Mouse (Mus musculus) heart, embryonic 15.5 days (tissue): ENCODE data around the gene Zswim1. TPM values are rescaled to one million over a fixed set of nuclear protein-coding genes. Genes with fewer than 3 reads are reported as not detected.
"Not testable (repeated sequence)": the region's sequence is repeated elsewhere in the genome, so short reads cannot be mapped to it uniquely, and the experiment has no call there.

Experiments used
- ATAC-seq: fragments of 200-750 bp; cut with Nextera tagmentation; replicated peaks from 2 replicates; pipeline ENCODE4 v1.8.0; 2017; ENCODE audit warnings: low read depth, moderate TSS enrichment; ENCODE audit not compliant: insufficient number of reproducible peaks, insufficient read depth, low FRiP score
- H3K27ac ChIP-seq: fragments of 300-500 bp; sonication (generic); 2 replicates; pipeline ENCODE4 v1.5.1; 2015; ENCODE audit warnings: mild to moderate bottlenecking, inconsistent platforms
- H3K27me3 ChIP-seq: fragments of 300-500 bp; sonication (generic); 2 replicates; pipeline ENCODE4 v1.6.1; 2015; ENCODE audit warnings: inconsistent platforms
- H3K36me3 ChIP-seq: fragments of 300-500 bp; sonication (generic); 2 replicates; pipeline ENCODE4 v1.6.1; 2015; ENCODE audit warnings: mild to moderate bottlenecking, inconsistent platforms
- H3K4me1 ChIP-seq: fragments of 300-500 bp; sonication (generic); replicated peaks from 2 replicates; pipeline ENCODE4 v1.6.1; 2015; ENCODE audit warnings: inconsistent platforms
- H3K4me2 ChIP-seq: fragments of 300-500 bp; sonication (generic); 2 replicates; pipeline ENCODE4 v1.6.1; 2015; ENCODE audit warnings: inconsistent platforms, mild to moderate bottlenecking, moderate library complexity
- H3K4me3 ChIP-seq: fragments of 300-500 bp; sonication (generic); 2 replicates; pipeline ENCODE4 v1.5.1; 2015; ENCODE audit warnings: mild to moderate bottlenecking, inconsistent platforms
- H3K9ac ChIP-seq: fragments of 300-500 bp; sonication (generic); 2 replicates; pipeline ENCODE4 v1.6.1; 2015; ENCODE audit warnings: mild to moderate bottlenecking, inconsistent platforms
- H3K9me3 ChIP-seq: fragments of 300-500 bp; sonication (generic); replicated peaks from 2 replicates; pipeline ENCODE4 v1.6.1; 2016; ENCODE audit warnings: inconsistent platforms
- WGBS: fragments of 180-500 bp; shearing (Covaris S2); methylation state at CpG from one replicate; pipeline ENCODE4 v1.1.7; 2015; ENCODE audit warnings: mixed read lengths; 5-methylcytosine and 5-hydroxymethylcytosine counted together
- polyA plus RNA-seq: library from polyadenylated mRNA; unstranded; fragments of >200 nt; fragmentation: Nextera tagmentation; extraction: Ambion mirVana; gene quantifications from 2 replicates; pipeline ENCODE4 v1.2.1, GENCODE M21; 2015

Gene Zswim1
- polyA plus RNA-seq, 1 experiment from 2014 or later: 8.1 TPM

- Histone ChIP-seq H3K27me3 (no peaks in the 10 kb centered on the region), H3K9ac (no peak overlapping the region), H3K36me3 (peaks cover 61% of the 10 kb centered on the region), H3K9me3 (no peaks in the 10 kb centered on the region), H3K4me1 (peaks cover 21% of the 10 kb centered on the region), H3K4me3 (no peak overlapping the region), H3K27ac (peak overlapping the region; percentile 76), H3K4me2 (no peak overlapping the region)
- ATAC-seq: no peak
- WGBS: 34% methylated on average over 3 of the region's 3 CpGs
Observed at GRCm38 (mm10) chr2:164793236-164793635, 29.2 kb upstream of the Zswim1 start.

GRCm38 (mm10) chr2:164793772-164794171 lies 28.7 kb upstream of the Zswim1 start:
- Histone ChIP-seq H3K4me3 (no peak overlapping the region), H3K4me1 (peaks cover 16% of the 10 kb centered on the region), H3K9ac (no peak overlapping the region), H3K36me3 (peaks cover 61% of the 10 kb centered on the region), H3K9me3 (no peaks in the 10 kb centered on the region), H3K4me2 (no peak overlapping the region), H3K27ac (peak overlapping the region; percentile 76), H3K27me3 (no peaks in the 10 kb centered on the region)
- ATAC-seq: no peak
- 76% methylated on average over 2 of the region's 2 CpGs for WGBS

- H3K27ac ChIP-seq: peak overlapping the region; percentile 76
- H3K9ac ChIP-seq: no peak overlapping the region
- peaks cover 66% of the 10 kb centered on the region for H3K36me3 ChIP-seq
- H3K27me3 ChIP-seq: no peaks in the 10 kb centered on the region
- no peak overlapping the region for H3K4me3 ChIP-seq
- ATAC-seq: peak; percentile 48
- peaks cover 16% of the 10 kb centered on the region for H3K4me1 ChIP-seq
- H3K4me2 ChIP-seq: no peak overlapping the region
- no peaks in the 10 kb centered on the region for H3K9me3 ChIP-seq
- WGBS: 26% methylated on average over 5 of the region's 5 CpGs
Observed at GRCm38 (mm10) chr2:164794293-164794692, 28.2 kb upstream of the Zswim1 start.

- Histone ChIP-seq H3K4me1 (peaks cover 16% of the 10 kb centered on the region), H3K4me3 (no peak overlapping the region), H3K4me2 (no peak overlapping the region), H3K9ac (no peak overlapping the region), H3K27me3 (no peaks in the 10 kb centered on the region), H3K27ac (no peak overlapping the region), H3K36me3 (peaks cover 65% of the 10 kb centered on the region), H3K9me3 (no peaks in the 10 kb centered on the region)
- no peak for ATAC-seq
- WGBS: 73% methylated on average over 4 of the region's 4 CpGs
Observed at GRCm38 (mm10) chr2:164795868-164796267, 26.6 kb upstream of the Zswim1 start.

GRCm38 (mm10) chr2:164798554-164798953 lies 23.9 kb upstream of the Zswim1 start:
- H3K27ac ChIP-seq, H3K4me2 ChIP-seq, H3K9ac ChIP-seq, H3K9me3 ChIP-seq, ATAC-seq, H3K27me3 ChIP-seq, H3K4me3 ChIP-seq: not testable (repeated sequence)
- peaks cover 14% of the 10 kb centered on the region for H3K4me1 ChIP-seq
- WGBS: 79% methylated on average over 6 of the region's 6 CpGs
- peaks cover 58% of the 10 kb centered on the region; the same call in 1 of the 2 replicates for H3K36me3 ChIP-seq

- 87% methylated on average over 13 of the region's 13 CpGs for WGBS
- Histone ChIP-seq H3K36me3 (peaks cover 51% of the 10 kb centered on the region; the same call in 1 of the 2 replicates), H3K4me2 (no peak overlapping the region), H3K4me3 (no peak overlapping the region), H3K9ac (no peak overlapping the region), H3K27me3 (no peaks in the 10 kb centered on the region), H3K4me1 (peaks cover 17% of the 10 kb centered on the region), H3K27ac (no peak overlapping the region), H3K9me3 (no peaks in the 10 kb centered on the region)
- ATAC-seq: no peak
Observed at GRCm38 (mm10) chr2:164800252-164801004, 22.1 kb upstream of the Zswim1 start.

GRCm38 (mm10) chr2:164803201-164803920 lies 19.1 kb upstream of the Zswim1 start:
- ATAC-seq: no peak
- Histone ChIP-seq H3K27ac (no peak overlapping the region), H3K27me3 (no peaks in the 10 kb centered on the region), H3K9me3 (no peaks in the 10 kb centered on the region), H3K4me3 (peak overlapping the region; percentile 91), H3K9ac (peak overlapping the region; percentile 77), H3K4me1 (peaks cover 24% of the 10 kb centered on the region), H3K36me3 (peaks cover 34% of the 10 kb centered on the region; the same call in 1 of the 2 replicates), H3K4me2 (peak overlapping the region; percentile 74)
- 87% methylated on average over 16 of the region's 16 CpGs for WGBS

- 56% methylated on average over 1 of the region's 1 CpGs for WGBS
- peak overlapping the region; percentile 74 for H3K4me2 ChIP-seq
- peak overlapping the region; percentile 77 for H3K9ac ChIP-seq
- H3K9me3 ChIP-seq: no peaks in the 10 kb centered on the region
- ATAC-seq: no peak
- H3K4me3 ChIP-seq: peak overlapping the region; percentile 91
- H3K27ac ChIP-seq: no peak overlapping the region
- no peaks in the 10 kb centered on the region for H3K27me3 ChIP-seq
- peaks cover 24% of the 10 kb centered on the region for H3K4me1 ChIP-seq
- peaks cover 33% of the 10 kb centered on the region; the same call in 1 of the 2 replicates for H3K36me3 ChIP-seq
Observed at GRCm38 (mm10) chr2:164803921-164804313, 18.6 kb upstream of the Zswim1 start.

GRCm38 (mm10) chr2:164804533-164805331 lies 17.8 kb upstream of the Zswim1 start, which contains the start of the genes Acot8 and Zswim3:
Gene Acot8 (minus strand): TSS chr2:164804882.
Gene Zswim3 (plus strand): TSS chr2:164805098.
- under 1% methylated on average over 47 of the region's 47 CpGs for WGBS
- ATAC-seq: peak; percentile 97
- Histone ChIP-seq H3K27me3 (no peaks in the 10 kb centered on the region), H3K4me3 (peak within 1 kb of the TSS; percentile 91), H3K4me2 (peak within 1 kb of the TSS; percentile 88), H3K27ac (peak within 1 kb of the TSS; percentile 88), H3K4me1 (peaks cover 24% of the 10 kb centered on the region), H3K9me3 (no peaks in the 10 kb centered on the region), H3K36me3 (peaks cover 25% of the 10 kb centered on the region; the same call in 1 of the 2 replicates), H3K9ac (peak within 1 kb of the TSS; percentile 86)

GRCm38 (mm10) chr2:164805332-164805718 lies 17.2 kb upstream of the Zswim1 start:
- H3K4me2 ChIP-seq: peak overlapping the region; percentile 88
- H3K9me3 ChIP-seq: no peaks in the 10 kb centered on the region
- H3K4me3 ChIP-seq: peak overlapping the region; percentile 91
- H3K27ac ChIP-seq: peak overlapping the region; percentile 88
- no peaks in the 10 kb centered on the region for H3K27me3 ChIP-seq
- H3K36me3 ChIP-seq: peaks cover 22% of the 10 kb centered on the region; the same call in 1 of the 2 replicates
- H3K9ac ChIP-seq: peak overlapping the region; percentile 86
- H3K4me1 ChIP-seq: peaks cover 24% of the 10 kb centered on the region
- peak; percentile 50 for ATAC-seq
- 2% methylated on average over 21 of the region's 21 CpGs for WGBS

- no peak overlapping the region for H3K4me2 ChIP-seq
- no peak overlapping the region for H3K9ac ChIP-seq
- H3K9me3 ChIP-seq: no peaks in the 10 kb centered on the region
- H3K4me3 ChIP-seq: no peak overlapping the region
- H3K4me1 ChIP-seq: peaks cover 24% of the 10 kb centered on the region
- peaks cover 10% of the 10 kb centered on the region; the same call in 1 of the 2 replicates for H3K36me3 ChIP-seq
- WGBS: 74% methylated on average over 7 of the region's 7 CpGs
- no peaks in the 10 kb centered on the region for H3K27me3 ChIP-seq
- H3K27ac ChIP-seq: no peak overlapping the region
- ATAC-seq: no peak
Observed at GRCm38 (mm10) chr2:164806614-164807013, 15.9 kb upstream of the Zswim1 start.
